Mouse (Mus musculus): ENCODE data around the gene Ppp4r3b. TPM values are rescaled to one million over a fixed set of nuclear protein-coding genes. Genes with fewer than 3 reads are reported as not detected.

Gene Ppp4r3b
- polyA plus RNA-seq (2012; ENCODE audit: insufficient read depth, insufficient read length, missing spikeins), result 42.5 and 49.7 TPM in 2 replicates

DNA sequence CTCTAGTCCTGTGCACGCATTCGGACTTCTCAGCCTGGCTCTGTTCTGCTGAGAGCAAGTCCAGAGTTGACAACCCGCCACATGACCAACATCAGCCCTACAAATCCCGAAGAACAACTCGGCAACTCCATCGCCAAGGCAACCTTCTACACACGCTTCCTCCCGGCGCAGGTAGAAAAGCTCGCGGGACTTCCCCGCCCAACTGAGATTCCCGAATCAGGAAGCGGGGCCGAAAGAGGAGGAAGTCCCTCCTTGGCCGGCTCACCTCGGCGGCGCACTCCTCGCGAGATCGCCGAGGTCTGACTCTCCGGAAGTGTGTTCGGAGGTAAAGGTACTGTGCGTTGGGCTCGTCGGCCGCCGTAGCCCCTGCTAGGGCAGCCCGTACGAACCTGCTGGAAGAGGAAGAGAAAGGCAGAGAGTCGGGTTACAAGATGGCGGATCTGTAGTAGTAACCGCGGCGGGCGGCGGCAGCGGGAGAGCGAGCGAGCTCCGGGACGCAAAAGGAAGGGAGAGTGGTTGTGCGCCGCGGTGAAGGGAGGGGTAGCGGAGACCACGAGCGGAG lies at the start of gene Ppp4r3b:
Ppp4r3b (plus strand) TSS at position 328 of the 562 bp plus-strand sequence.
- peak within 1 kb of the TSS; percentile 85 for H3K4me3 ChIP-seq (ENCODE audit: insufficient read depth, low read length)
- TF ChIP-seq CTCF (IDR thresholded peaks at IDR 0.05; ENCODE audit: low read depth, low read length) (no peak), POLR2A (IDR thresholded peaks at IDR 0.05; ENCODE audit: borderline replicate concordance, low read depth, low read length) (no peak)
- peaks cover 7% of the 10 kb centered on the region for H3K4me1 ChIP-seq (ENCODE audit: control insufficient read depth, insufficient read depth, low read length)
- peak within 1 kb of the TSS; percentile 92 for H3K27ac ChIP-seq (ENCODE audit: insufficient read depth, low read depth, low read length)

- Histone ChIP-seq H3K4me3 (ENCODE audit: insufficient read depth, low read length) (peak overlapping the region; percentile 67), H3K27ac (ENCODE audit: insufficient read depth, low read depth, low read length) (no peak overlapping the region), H3K4me1 (ENCODE audit: control insufficient read depth, insufficient read depth, low read length) (peaks cover 2% of the 10 kb centered on the region)
- TF ChIP-seq POLR2A (IDR thresholded peaks at IDR 0.05; ENCODE audit: borderline replicate concordance, low read depth, low read length) (no peak), CTCF (IDR thresholded peaks at IDR 0.05; ENCODE audit: low read depth, low read length) (no peak)
These were observed 42.8 kb upstream of the Ppp4r3b start for GRCm38 (mm10) chr11:29129862-29130384.

DNA sequence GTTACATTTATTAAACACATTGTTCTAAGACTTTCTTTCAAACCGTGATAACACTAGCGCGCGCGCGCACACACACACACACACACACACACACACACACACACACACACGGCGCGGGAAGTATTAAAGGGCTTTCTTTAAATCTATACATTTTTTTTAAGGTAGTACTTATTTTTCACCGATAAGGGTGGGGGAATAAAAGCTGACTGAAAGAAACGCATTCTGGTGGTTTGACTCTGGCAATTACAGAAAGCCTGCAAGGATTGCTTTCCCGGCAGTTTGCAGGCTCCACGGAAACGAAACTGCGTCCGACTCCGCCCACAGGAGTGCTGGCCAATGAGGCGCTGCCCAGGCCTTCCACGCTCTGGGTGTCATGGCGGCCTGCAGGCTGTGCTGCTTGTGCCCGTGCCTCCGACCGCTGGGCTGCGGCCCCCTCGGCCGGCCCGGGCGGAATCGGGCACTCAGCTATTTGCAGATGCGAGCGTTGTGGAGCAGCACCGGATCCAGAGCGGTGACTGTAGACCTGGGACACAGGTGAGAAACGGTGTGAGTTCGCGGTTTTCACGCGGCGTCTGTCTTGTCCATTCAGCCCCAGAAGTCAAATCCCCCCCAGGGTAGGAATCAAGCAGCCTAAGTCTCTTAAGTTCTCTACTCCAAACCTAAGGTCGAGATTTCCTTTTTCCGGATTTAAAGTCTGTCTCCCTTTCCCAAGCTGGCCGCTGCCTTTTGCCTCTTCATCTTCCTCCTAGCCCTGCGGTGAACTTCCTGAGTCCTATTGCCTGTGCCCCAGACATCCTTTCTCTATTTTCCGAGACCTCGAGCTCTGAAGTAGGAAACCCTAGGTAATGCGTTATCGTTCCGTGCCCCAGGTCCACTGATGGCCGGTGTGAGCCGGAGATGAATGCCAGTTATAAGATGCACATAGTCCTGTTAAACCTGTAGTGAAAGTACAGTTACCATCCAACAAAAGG lies 42.0 kb upstream of the Ppp4r3b start, which contains the start of gene Pnpt1:
Pnpt1 (plus strand) TSS at position 360 of the 971 bp plus-strand sequence.
- Histone ChIP-seq H3K4me3 (ENCODE audit: insufficient read depth, low read length) (peak within 1 kb of the TSS; percentile 67), H3K4me1 (ENCODE audit: control insufficient read depth, insufficient read depth, low read length) (peaks cover 2% of the 10 kb centered on the region), H3K27ac (ENCODE audit: insufficient read depth, low read depth, low read length) (no peak within 1 kb of the TSS)
- TF ChIP-seq POLR2A (IDR thresholded peaks at IDR 0.05; ENCODE audit: borderline replicate concordance, low read depth, low read length), result no peak
- TF ChIP-seq CTCF (IDR thresholded peaks at IDR 0.05; ENCODE audit: low read depth, low read length), result no peak

DNA sequence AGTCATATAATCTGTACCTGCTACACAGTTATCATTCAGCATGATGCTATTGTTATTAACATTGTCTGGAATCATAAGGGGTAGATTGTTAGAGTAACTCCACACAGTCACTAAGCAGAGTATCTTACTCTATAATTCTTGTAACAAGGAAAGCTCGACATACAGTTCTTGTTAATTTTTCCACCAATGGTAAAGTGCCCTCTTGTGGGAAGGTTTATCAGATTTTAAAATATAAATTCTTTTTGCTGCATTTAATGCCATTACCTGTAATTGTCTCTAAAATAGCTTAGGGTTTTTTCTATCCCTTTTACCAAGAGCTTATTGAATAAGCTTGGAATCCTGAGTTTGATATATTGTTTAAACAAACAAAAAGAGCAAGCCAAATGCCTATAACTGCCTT lies 32.0 kb upstream of the Ppp4r3b start:
- H3K27ac ChIP-seq (ENCODE audit: insufficient read depth, low read depth, low read length), result no peak overlapping the region
- no peak for TF ChIP-seq CTCF (IDR thresholded peaks at IDR 0.05; ENCODE audit: low read depth, low read length)
- no peak for TF ChIP-seq POLR2A (IDR thresholded peaks at IDR 0.05; ENCODE audit: borderline replicate concordance, low read depth, low read length)
- H3K4me3 ChIP-seq (ENCODE audit: insufficient read depth, low read length), result no peak overlapping the region
- no peaks in the 10 kb centered on the region for H3K4me1 ChIP-seq (ENCODE audit: control insufficient read depth, insufficient read depth, low read length)

DNA sequence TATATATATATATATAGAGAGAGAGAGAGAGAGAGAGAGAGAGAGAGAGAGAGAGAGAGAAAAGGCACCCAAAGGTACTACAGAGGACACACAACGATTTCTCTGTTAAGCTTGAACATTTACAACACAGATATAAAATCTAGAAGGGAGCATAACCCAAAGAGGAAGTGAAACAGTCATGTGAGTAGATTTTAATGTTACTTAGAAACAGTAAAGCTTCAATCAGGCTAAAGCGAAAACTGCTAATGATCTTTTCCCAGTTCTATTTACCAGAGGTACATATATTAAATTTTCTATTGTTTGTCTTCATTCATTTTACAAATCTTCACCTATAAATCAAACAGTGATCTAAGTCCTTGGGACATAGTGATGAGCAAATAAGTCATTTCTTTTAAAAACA lies 23.8 kb upstream of the Ppp4r3b start:
- peak overlapping the region; percentile 67 for H3K27ac ChIP-seq (ENCODE audit: insufficient read depth, low read depth, low read length)
- no peak for TF ChIP-seq CTCF (IDR thresholded peaks at IDR 0.05; ENCODE audit: low read depth, low read length)
- no peak for TF ChIP-seq POLR2A (IDR thresholded peaks at IDR 0.05; ENCODE audit: borderline replicate concordance, low read depth, low read length)
- peaks cover 18% of the 10 kb centered on the region for H3K4me1 ChIP-seq (ENCODE audit: control insufficient read depth, insufficient read depth, low read length)
- H3K4me3 ChIP-seq (ENCODE audit: insufficient read depth, low read length), result no peak overlapping the region

DNA sequence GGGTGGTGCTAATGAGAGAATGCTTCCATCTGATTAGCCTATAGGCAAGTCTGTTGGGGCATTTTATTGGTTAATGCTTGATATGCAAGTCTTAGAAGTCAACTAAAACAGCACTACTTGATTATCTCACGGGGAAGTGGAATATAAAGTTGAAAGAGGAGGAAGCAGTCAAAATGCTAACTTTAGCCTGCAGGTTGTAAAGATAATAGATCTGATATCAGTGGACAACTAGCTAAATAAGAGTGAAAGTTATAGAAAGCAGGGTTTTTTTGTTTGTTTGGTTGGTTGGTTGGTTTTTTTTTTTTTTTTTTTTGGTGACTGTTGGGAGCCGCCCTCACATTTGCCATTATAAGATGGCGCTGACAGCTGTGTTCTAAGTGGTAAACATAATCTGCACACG lies 9.1 kb upstream of the Ppp4r3b start:
- no peaks in the 10 kb centered on the region for H3K4me1 ChIP-seq (ENCODE audit: control insufficient read depth, insufficient read depth, low read length)
- TF ChIP-seq POLR2A (IDR thresholded peaks at IDR 0.05; ENCODE audit: borderline replicate concordance, low read depth, low read length), result no peak
- no peak for TF ChIP-seq CTCF (IDR thresholded peaks at IDR 0.05; ENCODE audit: low read depth, low read length)
- H3K27ac ChIP-seq (ENCODE audit: insufficient read depth, low read depth, low read length), result no peak overlapping the region
- no peak overlapping the region for H3K4me3 ChIP-seq (ENCODE audit: insufficient read depth, low read length)

DNA sequence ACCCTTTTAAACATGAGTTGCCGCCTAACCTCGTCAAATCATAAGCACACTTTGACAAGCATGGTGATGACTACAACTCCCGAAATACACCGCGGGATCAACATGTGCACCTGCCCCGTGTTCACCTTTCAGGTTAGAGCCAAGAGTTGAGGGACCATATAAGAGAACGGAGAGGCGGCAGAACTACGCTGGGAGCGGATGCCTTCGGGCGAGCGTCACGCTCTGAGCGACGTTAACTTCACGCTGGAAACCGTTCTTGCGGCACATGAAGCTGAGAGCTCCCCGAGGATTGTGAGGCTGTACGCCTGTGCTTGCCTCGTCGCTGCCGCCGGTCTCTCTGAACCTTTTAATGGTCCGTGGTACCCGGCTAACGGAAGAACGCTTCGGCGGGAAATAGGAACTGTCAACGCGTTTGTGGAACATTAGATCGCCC lies 715 bp upstream of the Ppp4r3b start:
- TF ChIP-seq CTCF (IDR thresholded peaks at IDR 0.05; ENCODE audit: low read depth, low read length) (no peak), POLR2A (IDR thresholded peaks at IDR 0.05; ENCODE audit: borderline replicate concordance, low read depth, low read length) (no peak)
- peaks cover 7% of the 10 kb centered on the region for H3K4me1 ChIP-seq (ENCODE audit: control insufficient read depth, insufficient read depth, low read length)
- H3K4me3 ChIP-seq (ENCODE audit: insufficient read depth, low read length), result peak overlapping the region; percentile 85
- H3K27ac ChIP-seq (ENCODE audit: insufficient read depth, low read depth, low read length), result peak overlapping the region; percentile 46

DNA sequence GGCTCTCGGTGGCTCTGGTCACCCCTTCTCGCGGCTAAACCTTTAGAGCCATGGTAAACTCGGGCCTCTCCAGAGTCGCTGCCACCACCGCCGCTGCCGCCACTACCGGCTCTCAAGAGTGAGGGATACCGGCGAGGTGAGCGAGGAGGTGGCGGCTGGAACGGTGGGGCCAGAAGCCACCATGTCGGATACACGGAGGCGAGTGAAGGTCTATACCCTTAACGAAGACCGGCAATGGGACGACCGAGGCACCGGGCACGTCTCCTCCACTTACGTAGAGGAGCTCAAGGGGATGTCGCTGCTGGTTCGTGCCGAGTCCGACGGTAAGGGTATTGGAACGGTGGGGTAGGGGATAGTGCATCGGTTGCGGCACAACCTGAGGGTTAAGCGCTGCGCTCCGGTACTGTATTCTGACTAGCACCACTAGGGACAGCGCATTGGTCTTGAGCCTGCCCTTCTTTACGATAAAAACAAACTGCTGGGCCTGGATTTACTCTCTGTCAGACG lies 488 bp downstream of the Ppp4r3b start:
- H3K4me3 ChIP-seq (ENCODE audit: insufficient read depth, low read length), result peak overlapping the region; percentile 85
- peaks cover 7% of the 10 kb centered on the region for H3K4me1 ChIP-seq (ENCODE audit: control insufficient read depth, insufficient read depth, low read length)
- peak overlapping the region; percentile 92 for H3K27ac ChIP-seq (ENCODE audit: insufficient read depth, low read depth, low read length)

DNA sequence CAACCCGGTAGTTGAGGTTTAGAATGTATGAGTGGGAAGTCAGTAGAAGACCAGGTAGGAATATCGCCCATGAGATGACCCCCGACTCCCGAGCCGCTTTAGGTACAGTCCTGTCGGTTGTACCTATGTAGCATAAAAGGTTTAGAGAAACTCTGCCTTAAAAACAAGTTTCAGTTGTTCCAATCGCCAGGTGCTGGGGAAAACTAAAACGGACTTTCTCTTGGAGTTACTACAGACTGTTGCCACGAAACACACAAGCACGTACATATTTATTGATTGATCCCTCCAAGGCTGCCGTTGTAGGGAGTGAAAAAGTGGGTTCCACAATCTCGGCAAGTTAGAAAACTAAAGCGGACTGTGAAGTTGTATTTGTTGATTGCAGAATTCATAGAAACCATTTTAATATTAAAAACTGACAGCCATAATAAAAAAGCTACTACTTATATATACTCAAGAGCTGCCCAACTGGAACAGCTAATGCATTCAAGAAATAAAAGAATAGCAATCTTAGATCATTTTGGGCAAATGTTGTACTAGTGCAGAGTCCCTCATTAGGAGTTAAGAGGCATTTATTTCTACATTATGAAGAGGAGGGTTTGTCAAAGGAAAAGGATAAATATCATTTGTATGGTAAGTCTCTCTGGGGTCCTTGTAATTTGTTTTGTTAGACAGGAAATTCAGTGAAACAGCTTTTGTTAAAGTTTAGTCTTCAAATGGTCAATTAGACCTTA lies 1.2 kb downstream of the Ppp4r3b start:
- TF ChIP-seq POLR2A (IDR thresholded peaks at IDR 0.05; ENCODE audit: borderline replicate concordance, low read depth, low read length) (no peak), CTCF (IDR thresholded peaks at IDR 0.05; ENCODE audit: low read depth, low read length) (no peak)
- H3K4me1 ChIP-seq (ENCODE audit: control insufficient read depth, insufficient read depth, low read length), result peaks cover 7% of the 10 kb centered on the region
- peak overlapping the region; percentile 85 for H3K4me3 ChIP-seq (ENCODE audit: insufficient read depth, low read length)
- no peak overlapping the region; the same call in 1 of the 2 replicates for H3K27ac ChIP-seq (ENCODE audit: insufficient read depth, low read depth, low read length)

More for the DNA sequence above, 488 bp downstream of the Ppp4r3b start:
- no peak for TF ChIP-seq POLR2A (IDR thresholded peaks at IDR 0.05; ENCODE audit: borderline replicate concordance, low read depth, low read length)
- no peak for TF ChIP-seq CTCF (IDR thresholded peaks at IDR 0.05; ENCODE audit: low read depth, low read length)
